Mouse (Mus musculus) stomach, postnatal 0 days (tissue): Measurements from ENCODE around the gene Lgals9.

ENCODE experiments used
- CTCF ChIP-seq: IDR thresholded peaks from 2 replicates; pipeline ENCODE4 v1.5.1; 2016; ENCODE audit warnings: antibody characterized with exemption, low read depth, mild to moderate bottlenecking, moderate library complexity
- EP300 ChIP-seq: optimal IDR thresholded peaks from 2 replicates; pipeline ENCODE3; 2016; ENCODE audit warnings: antibody characterized with exemption

DNA sequence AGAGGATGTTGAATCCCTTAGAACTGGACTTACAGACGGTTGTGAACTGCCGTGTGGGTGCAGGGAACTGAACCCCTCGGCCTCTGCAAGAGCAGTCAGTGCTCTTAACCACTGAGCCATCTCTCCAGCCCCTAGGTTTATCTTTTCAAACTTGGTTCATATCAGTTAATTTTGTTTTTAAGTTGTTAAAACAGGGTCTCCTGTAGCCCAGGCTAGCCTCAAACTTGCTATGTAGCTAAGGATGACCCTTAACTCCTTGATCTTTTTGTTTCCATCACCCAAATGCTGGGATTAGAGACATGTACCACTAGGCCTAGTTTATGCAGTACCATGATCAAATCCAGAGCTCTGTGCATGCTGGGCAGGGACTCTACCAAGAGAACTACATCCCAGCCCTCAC is 13.0 kb downstream of the Lgals9 start:
- TF ChIP-seq EP300 (no peak), CTCF (no peak)
